Mouse (Mus musculus): ENCODE measurements around the gene Cd2. TPM values are rescaled to one million over a fixed set of nuclear protein-coding genes. Genes with fewer than 3 reads are reported as not detected.

The Cd2 gene
- polyA plus RNA-seq, 1 experiment from 2014 or later = 0.17 TPM

DNA sequence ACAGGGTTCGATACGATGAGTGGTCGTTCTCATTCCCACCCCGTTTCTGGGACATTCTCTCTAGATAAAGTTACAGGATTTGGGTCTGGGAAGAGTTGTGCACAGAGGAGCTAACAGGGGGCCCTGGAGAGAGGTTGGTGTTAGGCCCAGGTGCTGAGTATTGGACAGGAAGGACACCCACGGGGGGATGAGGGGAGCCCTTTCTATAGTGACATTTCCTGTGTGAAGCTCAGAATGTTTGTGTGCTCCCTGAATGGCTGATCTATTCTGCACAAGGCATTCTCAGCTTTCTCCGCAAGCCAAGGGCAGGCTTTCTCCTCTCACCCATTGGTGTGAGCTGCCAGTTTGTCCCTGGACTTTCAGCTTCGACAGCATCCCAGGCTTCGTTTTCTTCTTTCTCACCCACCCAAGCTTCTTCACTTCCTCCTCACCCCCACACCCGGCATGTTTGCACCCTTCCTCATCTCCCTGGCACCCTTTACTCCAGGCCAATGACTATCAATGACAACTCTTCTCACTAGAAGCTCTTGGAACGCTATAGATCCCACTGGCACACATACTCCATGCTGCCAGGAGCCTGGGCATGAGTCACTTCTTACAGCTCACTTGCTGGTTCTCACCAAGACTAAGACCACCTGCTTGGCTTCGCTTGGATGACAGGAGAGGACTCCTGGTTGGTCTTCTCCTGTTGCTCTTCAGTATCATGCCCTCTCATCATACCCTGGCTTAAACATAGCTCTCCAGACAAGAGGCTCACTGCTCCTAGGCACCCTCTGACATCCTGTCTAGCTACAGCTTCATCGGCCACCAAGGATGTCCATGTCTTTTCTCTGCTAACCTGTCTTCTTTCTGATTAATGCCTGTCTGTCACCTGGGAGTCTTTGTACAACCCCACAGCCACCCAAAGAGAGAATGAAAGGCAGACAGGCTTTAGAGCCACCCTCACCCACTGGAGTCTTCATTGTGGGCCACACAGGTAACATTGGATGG is 1.1 kb downstream of the Cd2 start:
- Histone ChIP-seq H3K4me2 (ENCODE audit: low read depth, low read length) (no peak overlapping the region), H3K9me3 (ENCODE audit: control insufficient read depth, low read length) (no peaks in the 10 kb centered on the region), H3K27me3 (ENCODE audit: control insufficient read depth, insufficient read depth, low read length) (no peaks in the 10 kb centered on the region), H3K4me3 (ENCODE audit: low read depth, low read length) (no peak overlapping the region), H3K4me1 (ENCODE audit: control insufficient read depth, insufficient read depth, low read length) (no peaks in the 10 kb centered on the region), H3K36me3 (ENCODE audit: control insufficient read depth, insufficient read depth, low read length) (no peaks in the 10 kb centered on the region), H3K27ac (ENCODE audit: low read depth, low read length) (no peak overlapping the region), H3K9ac (replicated peaks; ENCODE audit: low read depth, low read length) (no peak overlapping the region)
- ATAC-seq (ENCODE audit: low read depth) = no peak
- WGBS = 88% methylated on average over 12 of the region's 12 CpGs

GRCm38 (mm10) chr3:101285851-101286250 is 1.9 kb downstream of the Cd2 start:
- 89% methylated on average over 12 of the region's 12 CpGs for WGBS
- Histone ChIP-seq H3K9me3 (ENCODE audit: control insufficient read depth, low read length) (no peaks in the 10 kb centered on the region), H3K27ac (ENCODE audit: low read depth, low read length) (no peak overlapping the region), H3K36me3 (ENCODE audit: control insufficient read depth, insufficient read depth, low read length) (no peaks in the 10 kb centered on the region), H3K4me2 (ENCODE audit: low read depth, low read length) (no peak overlapping the region), H3K27me3 (ENCODE audit: control insufficient read depth, insufficient read depth, low read length) (no peaks in the 10 kb centered on the region), H3K4me3 (ENCODE audit: low read depth, low read length) (no peak overlapping the region), H3K4me1 (ENCODE audit: control insufficient read depth, insufficient read depth, low read length) (no peaks in the 10 kb centered on the region), H3K9ac (replicated peaks; ENCODE audit: low read depth, low read length) (no peak overlapping the region)
- ATAC-seq (ENCODE audit: low read depth) = no peak

- H3K4me2 ChIP-seq (ENCODE audit: low read depth, low read length) = no peak overlapping the region
- no peak overlapping the region for H3K9ac ChIP-seq (replicated peaks; ENCODE audit: low read depth, low read length)
- WGBS = 92% methylated on average over 5 of the region's 5 CpGs
- H3K4me1 ChIP-seq (ENCODE audit: control insufficient read depth, insufficient read depth, low read length) = no peaks in the 10 kb centered on the region
- H3K9me3 ChIP-seq (ENCODE audit: control insufficient read depth, low read length) = no peaks in the 10 kb centered on the region
- ATAC-seq (ENCODE audit: low read depth) = no peak
- no peaks in the 10 kb centered on the region for H3K36me3 ChIP-seq (ENCODE audit: control insufficient read depth, insufficient read depth, low read length)
- H3K27ac ChIP-seq (ENCODE audit: low read depth, low read length) = no peak overlapping the region
- no peak overlapping the region for H3K4me3 ChIP-seq (ENCODE audit: low read depth, low read length)
- H3K27me3 ChIP-seq (ENCODE audit: control insufficient read depth, insufficient read depth, low read length) = no peaks in the 10 kb centered on the region
Measured at GRCm38 (mm10) chr3:101285021-101285615, 2.6 kb downstream of the Cd2 start.

GRCm38 (mm10) chr3:101283869-101284706 is 3.7 kb downstream of the Cd2 start:
- no peak overlapping the region for H3K27ac ChIP-seq (ENCODE audit: low read depth, low read length)
- no peak overlapping the region for H3K4me3 ChIP-seq (ENCODE audit: low read depth, low read length)
- 92% methylated on average over 13 of the region's 13 CpGs for WGBS
- no peak overlapping the region for H3K9ac ChIP-seq (replicated peaks; ENCODE audit: low read depth, low read length)
- no peak for ATAC-seq (ENCODE audit: low read depth)
- H3K4me2 ChIP-seq (ENCODE audit: low read depth, low read length) = no peak overlapping the region
- no peaks in the 10 kb centered on the region for H3K9me3 ChIP-seq (ENCODE audit: control insufficient read depth, low read length)
- no peaks in the 10 kb centered on the region for H3K36me3 ChIP-seq (ENCODE audit: control insufficient read depth, insufficient read depth, low read length)
- no peaks in the 10 kb centered on the region for H3K4me1 ChIP-seq (ENCODE audit: control insufficient read depth, insufficient read depth, low read length)
- no peaks in the 10 kb centered on the region for H3K27me3 ChIP-seq (ENCODE audit: control insufficient read depth, insufficient read depth, low read length)

DNA sequence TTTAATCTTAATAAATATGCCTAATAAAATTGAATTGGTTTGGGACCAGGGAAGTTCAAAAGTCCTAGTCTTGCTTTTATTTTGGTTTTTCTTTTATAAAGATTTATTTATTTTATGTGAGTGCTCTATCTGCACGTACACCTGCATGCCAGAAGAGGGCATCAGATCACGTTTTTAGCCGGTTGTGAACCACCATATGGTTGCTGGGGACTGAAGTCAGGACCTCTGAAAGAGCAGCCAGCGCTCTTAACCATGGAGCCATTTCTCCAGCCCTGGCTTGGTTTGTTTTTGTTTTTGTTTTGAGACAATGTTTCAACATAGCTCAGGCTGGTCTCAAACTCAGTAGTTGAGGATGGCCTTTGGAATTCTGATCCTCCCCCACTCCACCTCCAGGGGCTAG is 4.3 kb downstream of the Cd2 start:
- H3K9ac ChIP-seq (replicated peaks; ENCODE audit: low read depth, low read length) = no peak overlapping the region
- H3K4me2 ChIP-seq (ENCODE audit: low read depth, low read length) = no peak overlapping the region
- no peak for ATAC-seq (ENCODE audit: low read depth)
- no peaks in the 10 kb centered on the region for H3K36me3 ChIP-seq (ENCODE audit: control insufficient read depth, insufficient read depth, low read length)
- 80% methylated on average over 4 of the region's 4 CpGs for WGBS
- no peaks in the 10 kb centered on the region for H3K27me3 ChIP-seq (ENCODE audit: control insufficient read depth, insufficient read depth, low read length)
- H3K27ac ChIP-seq (ENCODE audit: low read depth, low read length) = no peak overlapping the region
- H3K9me3 ChIP-seq (ENCODE audit: control insufficient read depth, low read length) = no peaks in the 10 kb centered on the region
- no peak overlapping the region for H3K4me3 ChIP-seq (ENCODE audit: low read depth, low read length)
- no peaks in the 10 kb centered on the region for H3K4me1 ChIP-seq (ENCODE audit: control insufficient read depth, insufficient read depth, low read length)

DNA sequence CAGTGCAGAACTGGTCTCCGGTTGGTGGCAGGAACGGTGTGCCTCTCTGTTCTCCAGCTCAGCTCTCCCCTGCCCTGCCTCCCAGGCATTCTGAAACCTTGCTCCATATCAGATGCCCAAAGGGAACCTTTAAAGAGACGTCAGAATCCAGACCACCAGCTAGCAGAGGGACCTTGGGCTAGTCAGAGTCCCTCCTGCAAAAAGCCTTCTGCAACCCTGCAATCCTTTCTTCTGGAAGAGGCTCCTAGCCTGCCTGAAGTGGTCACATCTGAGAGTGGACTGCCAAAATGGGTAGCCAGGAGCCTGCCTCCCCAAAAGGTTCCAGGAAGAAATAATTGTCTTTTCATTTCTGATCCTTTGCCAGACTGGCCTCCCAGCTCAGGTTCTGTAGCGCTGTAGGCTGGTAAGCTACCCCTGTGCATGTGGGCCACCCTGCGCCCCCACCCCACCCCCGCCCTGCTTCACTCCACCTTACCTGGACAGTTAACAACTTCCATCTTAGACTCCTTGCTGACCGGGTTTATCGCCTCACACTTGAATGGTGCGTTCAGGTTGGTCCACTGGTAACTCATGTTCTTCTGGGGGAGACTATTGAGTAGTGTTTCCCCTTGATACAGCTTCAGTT is 5.1 kb downstream of the Cd2 start:
- ATAC-seq (ENCODE audit: low read depth) = no peak
- 85% methylated on average over 9 of the region's 9 CpGs for WGBS

GRCm38 (mm10) chr3:101281841-101282240 is 5.9 kb downstream of the Cd2 start:
- no peaks in the 10 kb centered on the region for H3K27me3 ChIP-seq (ENCODE audit: control insufficient read depth, insufficient read depth, low read length)
- no peak overlapping the region for H3K4me2 ChIP-seq (ENCODE audit: low read depth, low read length)

More for the DNA sequence above, 5.1 kb downstream of the Cd2 start:
- Histone ChIP-seq H3K4me2 (ENCODE audit: low read depth, low read length) (no peak overlapping the region), H3K36me3 (ENCODE audit: control insufficient read depth, insufficient read depth, low read length) (no peaks in the 10 kb centered on the region), H3K27me3 (ENCODE audit: control insufficient read depth, insufficient read depth, low read length) (no peaks in the 10 kb centered on the region), H3K4me3 (ENCODE audit: low read depth, low read length) (no peak overlapping the region), H3K9me3 (ENCODE audit: control insufficient read depth, low read length) (no peaks in the 10 kb centered on the region), H3K9ac (replicated peaks; ENCODE audit: low read depth, low read length) (no peak overlapping the region), H3K4me1 (ENCODE audit: control insufficient read depth, insufficient read depth, low read length) (no peaks in the 10 kb centered on the region), H3K27ac (ENCODE audit: low read depth, low read length) (no peak overlapping the region)

GRCm38 (mm10) chr3:101280348-101281311 is 7.1 kb downstream of the Cd2 start:
- Histone ChIP-seq H3K27me3 (ENCODE audit: control insufficient read depth, insufficient read depth, low read length) (no peaks in the 10 kb centered on the region), H3K4me1 (ENCODE audit: control insufficient read depth, insufficient read depth, low read length) (no peaks in the 10 kb centered on the region), H3K9ac (replicated peaks; ENCODE audit: low read depth, low read length) (no peak overlapping the region), H3K4me3 (ENCODE audit: low read depth, low read length) (no peak overlapping the region), H3K4me2 (ENCODE audit: low read depth, low read length) (no peak overlapping the region), H3K36me3 (ENCODE audit: control insufficient read depth, insufficient read depth, low read length) (no peaks in the 10 kb centered on the region), H3K27ac (ENCODE audit: low read depth, low read length) (peak overlapping the region; percentile 16; the same call in 1 of the 2 replicates), H3K9me3 (ENCODE audit: control insufficient read depth, low read length) (no peaks in the 10 kb centered on the region)
- 56% methylated on average over 15 of the region's 15 CpGs for WGBS
- no peak for ATAC-seq (ENCODE audit: low read depth)

More at GRCm38 (mm10) chr3:101281841-101282240, 5.9 kb downstream of the Cd2 start:
- H3K4me1 ChIP-seq (ENCODE audit: control insufficient read depth, insufficient read depth, low read length) = no peaks in the 10 kb centered on the region
- 80% methylated on average over 4 of the region's 4 CpGs for WGBS
- no peak overlapping the region for H3K4me3 ChIP-seq (ENCODE audit: low read depth, low read length)
- no peak for ATAC-seq (ENCODE audit: low read depth)
- no peaks in the 10 kb centered on the region for H3K9me3 ChIP-seq (ENCODE audit: control insufficient read depth, low read length)
- H3K27ac ChIP-seq (ENCODE audit: low read depth, low read length) = no peak overlapping the region
- no peak overlapping the region for H3K9ac ChIP-seq (replicated peaks; ENCODE audit: low read depth, low read length)
- no peaks in the 10 kb centered on the region for H3K36me3 ChIP-seq (ENCODE audit: control insufficient read depth, insufficient read depth, low read length)

Data from neural tube, embryonic 14.5 days (tissue).